Mouse (Mus musculus) CD8-positive naive resting alpha-beta T cell, adult 2 months (primary cell): ENCODE measurements around the gene Washc4.

Experiments
- DNase-seq, 2 experiments: peaks; one replicate each; pipeline ENCODE4 v3.0.0; 2022; ENCODE audit warnings: low read depth in 2 of 2, low spot score in 2 of 2

The Washc4 gene

GRCm38 (mm10) chr10:83594526-83594925 is 51.0 kb downstream of the Washc4 start:
- no peak for DNase-seq

GRCm38 (mm10) chr10:83600650-83601049 is 57.1 kb downstream of the Washc4 start:
- DNase-seq: no peak

- no peak for DNase-seq
These were observed 60.5 kb downstream of the Washc4 start for GRCm38 (mm10) chr10:83603956-83604564.

- DNase-seq: no peak
These were observed 62.2 kb downstream of the Washc4 start for GRCm38 (mm10) chr10:83605637-83606183.

- no peak for DNase-seq
These were observed 63.6 kb downstream of the Washc4 start for GRCm38 (mm10) chr10:83607111-83607510.

- DNase-seq: no peak
These were observed 65.0 kb downstream of the Washc4 start for GRCm38 (mm10) chr10:83608596-83608995.

- no peak for DNase-seq
These were observed 67.0 kb downstream of the Washc4 start for GRCm38 (mm10) chr10:83610518-83610917.

GRCm38 (mm10) chr10:83611863-83612262 is 68.3 kb downstream of the Washc4 start:
- DNase-seq: no peak

- no peak for DNase-seq
These were observed 69.2 kb downstream of the Washc4 start for GRCm38 (mm10) chr10:83612648-83613215.

- peak; percentile 14 for DNase-seq
These were observed 73.8 kb downstream of the Washc4 start for GRCm38 (mm10) chr10:83617366-83617765.

GRCm38 (mm10) chr10:83618819-83619440 is 75.4 kb downstream of the Washc4 start:
- DNase-seq: no peak

- no peak for DNase-seq
These were observed 77.0 kb downstream of the Washc4 start for GRCm38 (mm10) chr10:83620350-83621055.

GRCm38 (mm10) chr10:83624065-83624464 is 80.5 kb downstream of the Washc4 start:
- no peak for DNase-seq

- DNase-seq: no peak
These were observed 81.3 kb downstream of the Washc4 start for GRCm38 (mm10) chr10:83624841-83625240.

GRCm38 (mm10) chr10:83627113-83627687 is 83.6 kb downstream of the Washc4 start:
- no peak for DNase-seq

- no peak for DNase-seq
These were observed 84.7 kb downstream of the Washc4 start for GRCm38 (mm10) chr10:83628241-83628640.

GRCm38 (mm10) chr10:83629190-83629781 is 85.7 kb downstream of the Washc4 start:
- no peak for DNase-seq

- DNase-seq: no peak
These were observed 86.3 kb downstream of the Washc4 start for GRCm38 (mm10) chr10:83629878-83630277.

- DNase-seq: no peak
These were observed 87.3 kb downstream of the Washc4 start for GRCm38 (mm10) chr10:83630899-83631298.

- no peak for DNase-seq
These were observed 88.2 kb downstream of the Washc4 start for GRCm38 (mm10) chr10:83631775-83632174.

- no peak for DNase-seq
These were observed 89.3 kb downstream of the Washc4 start for GRCm38 (mm10) chr10:83632806-83633374.
